Mouse (Mus musculus) G1E-ER4 (cell line): ENCODE measurements around the gene Nudt3. TPM values are rescaled to one million over a fixed set of nuclear protein-coding genes. Genes with fewer than 3 reads are reported as not detected.

ENCODE experiments used
- GATA1 ChIP-seq: IDR thresholded peaks from one replicate; pipeline ENCODE4 v1.8.0; 2012; ENCODE audit warnings: low read length, inconsistent platforms
- polyA plus RNA-seq: library from polyadenylated mRNA; stranded (reverse); fragments of >175 nt; gene quantifications from 2 replicates; pipeline ENCODE4 v1.2.3, GENCODE M21; 2012

The Nudt3 gene
- polyA plus RNA-seq, 1 experiment = 230 TPM

- TF ChIP-seq GATA1 = no peak
These were observed 36.0 kb downstream of the Nudt3 start for GRCm38 (mm10) chr17:27587252-27587651.

- no peak for TF ChIP-seq GATA1
These were observed 36.6 kb downstream of the Nudt3 start for GRCm38 (mm10) chr17:27586661-27587060.

GRCm38 (mm10) chr17:27583185-27583894 is 40.0 kb downstream of the Nudt3 start:
- TF ChIP-seq GATA1 = peak; percentile 2

GRCm38 (mm10) chr17:27580392-27581068 is 42.8 kb downstream of the Nudt3 start:
- no peak for TF ChIP-seq GATA1

GRCm38 (mm10) chr17:27579816-27580215 is 43.5 kb downstream of the Nudt3 start:
- no peak for TF ChIP-seq GATA1

- no peak for TF ChIP-seq GATA1
These were observed 44.8 kb downstream of the Nudt3 start for GRCm38 (mm10) chr17:27578487-27578886.

- no peak for TF ChIP-seq GATA1
These were observed 45.8 kb downstream of the Nudt3 start for GRCm38 (mm10) chr17:27577468-27577867.

- TF ChIP-seq GATA1 = no peak
These were observed 47.2 kb downstream of the Nudt3 start for GRCm38 (mm10) chr17:27576056-27576455.

- TF ChIP-seq GATA1 = no peak
These were observed 48.0 kb downstream of the Nudt3 start for GRCm38 (mm10) chr17:27575116-27575776.

- TF ChIP-seq GATA1 = no peak
These were observed 48.7 kb downstream of the Nudt3 start for GRCm38 (mm10) chr17:27574470-27575115.

GRCm38 (mm10) chr17:27573772-27574320 is 49.4 kb downstream of the Nudt3 start:
- TF ChIP-seq GATA1 = no peak

GRCm38 (mm10) chr17:27571315-27571714 is 52.0 kb downstream of the Nudt3 start:
- no peak for TF ChIP-seq GATA1

- TF ChIP-seq GATA1 = no peak
These were observed 55.1 kb downstream of the Nudt3 start for GRCm38 (mm10) chr17:27568228-27568627.

GRCm38 (mm10) chr17:27565942-27566267 is 57.4 kb downstream of the Nudt3 start:
- no peak for TF ChIP-seq GATA1

- TF ChIP-seq GATA1 = no peak
These were observed 57.9 kb downstream of the Nudt3 start, which contains the start of gene AI413582 for GRCm38 (mm10) chr17:27565163-27565941. TSS of gene AI413582 (minus strand) at chr17:27565756.
